Mouse (Mus musculus): Measurements from ENCODE around the gene Mcf2l. TPM values are rescaled to one million over a fixed set of nuclear protein-coding genes. Genes with fewer than 3 reads are reported as not detected.

Mcf2l gene
- polyA plus RNA-seq, 1 experiment from 2014 or later: 97.0 TPM

GRCm38 (mm10) chr8:12844347-12844950, 29.2 kb upstream of the Mcf2l start:
- WGBS: 94% methylated on average over 16 of the region's 16 CpGs
- H3K4me3 ChIP-seq: no peak overlapping the region
- H3K36me3 ChIP-seq: peaks cover 60% of the 10 kb centered on the region
- ATAC-seq (ENCODE audit: low FRiP score, low read depth): no peak
- H3K9me3 ChIP-seq: no peaks in the 10 kb centered on the region
- H3K27ac ChIP-seq: no peak overlapping the region
- H3K27me3 ChIP-seq (replicated peaks): no peaks in the 10 kb centered on the region
- no peak overlapping the region for H3K9ac ChIP-seq
- H3K4me1 ChIP-seq: no peaks in the 10 kb centered on the region
- no peak overlapping the region for H3K4me2 ChIP-seq (replicated peaks)

GRCm38 (mm10) chr8:12846447-12846846, 27.2 kb upstream of the Mcf2l start:
- H3K27me3 ChIP-seq (replicated peaks): no peaks in the 10 kb centered on the region
- no peak overlapping the region for H3K27ac ChIP-seq
- H3K9me3 ChIP-seq: no peaks in the 10 kb centered on the region
- WGBS: 90% methylated on average over 6 of the region's 6 CpGs
- H3K4me2 ChIP-seq (replicated peaks): no peak overlapping the region
- no peaks in the 10 kb centered on the region for H3K4me1 ChIP-seq
- H3K36me3 ChIP-seq: peaks cover 73% of the 10 kb centered on the region
- ATAC-seq (ENCODE audit: low FRiP score, low read depth): no peak
- no peak overlapping the region for H3K9ac ChIP-seq
- no peak overlapping the region for H3K4me3 ChIP-seq

- Histone ChIP-seq H3K4me2 (replicated peaks) (no peak overlapping the region), H3K27me3 (replicated peaks) (no peaks in the 10 kb centered on the region), H3K36me3 (peaks cover 42% of the 10 kb centered on the region), H3K9ac (no peak overlapping the region), H3K9me3 (no peaks in the 10 kb centered on the region), H3K4me1 (no peaks in the 10 kb centered on the region), H3K27ac (no peak overlapping the region), H3K4me3 (no peak overlapping the region)
- 91% methylated on average over 10 of the region's 10 CpGs for WGBS
- ATAC-seq (ENCODE audit: low FRiP score, low read depth): no peak
Measured at GRCm38 (mm10) chr8:12851241-12851640, 22.4 kb upstream of the Mcf2l start.

GRCm38 (mm10) chr8:12856038-12856437, 17.6 kb upstream of the Mcf2l start:
- Histone ChIP-seq H3K4me2 (replicated peaks) (no peak overlapping the region), H3K36me3 (peaks cover 36% of the 10 kb centered on the region), H3K4me3 (no peak overlapping the region), H3K27me3 (replicated peaks) (no peaks in the 10 kb centered on the region), H3K9ac (no peak overlapping the region), H3K4me1 (no peaks in the 10 kb centered on the region), H3K27ac (no peak overlapping the region), H3K9me3 (no peaks in the 10 kb centered on the region)
- ATAC-seq (ENCODE audit: low FRiP score, low read depth): no peak
- 82% methylated on average over 15 of the region's 15 CpGs for WGBS

GRCm38 (mm10) chr8:12863061-12863460, 10.5 kb upstream of the Mcf2l start:
- no peaks in the 10 kb centered on the region for H3K27me3 ChIP-seq (replicated peaks)
- no peak overlapping the region for H3K4me2 ChIP-seq (replicated peaks)
- ATAC-seq (ENCODE audit: low FRiP score, low read depth): no peak
- H3K4me3 ChIP-seq: no peak overlapping the region
- peaks cover 50% of the 10 kb centered on the region for H3K36me3 ChIP-seq
- H3K27ac ChIP-seq: no peak overlapping the region
- no peaks in the 10 kb centered on the region for H3K9me3 ChIP-seq
- 83% methylated on average over 3 of the region's 3 CpGs for WGBS
- H3K4me1 ChIP-seq: no peaks in the 10 kb centered on the region
- H3K9ac ChIP-seq: no peak overlapping the region

GRCm38 (mm10) chr8:12863608-12864007, 10.0 kb upstream of the Mcf2l start:
- H3K4me2 ChIP-seq (replicated peaks): no peak overlapping the region
- H3K36me3 ChIP-seq: peaks cover 44% of the 10 kb centered on the region
- whole genome bisulfite sequencing: 85% methylated on average over 14 of the region's 14 CpGs
- no peaks in the 10 kb centered on the region for H3K27me3 ChIP-seq (replicated peaks)
- H3K9me3 ChIP-seq: no peaks in the 10 kb centered on the region
- H3K4me1 ChIP-seq: no peaks in the 10 kb centered on the region
- no peak overlapping the region for H3K4me3 ChIP-seq
- ATAC-seq (ENCODE audit: low FRiP score, low read depth): no peak
- no peak overlapping the region for H3K27ac ChIP-seq
- no peak overlapping the region for H3K9ac ChIP-seq

- Histone ChIP-seq H3K4me1 (peaks cover 2% of the 10 kb centered on the region), H3K9me3 (no peaks in the 10 kb centered on the region), H3K4me3 (no peak overlapping the region), H3K4me2 (replicated peaks) (no peak overlapping the region), H3K36me3 (peaks cover 26% of the 10 kb centered on the region), H3K27me3 (replicated peaks) (no peaks in the 10 kb centered on the region), H3K27ac (no peak overlapping the region), H3K9ac (no peak overlapping the region)
- no peak for ATAC-seq (ENCODE audit: low FRiP score, low read depth)
- WGBS: 82% methylated on average over 6 of the region's 6 CpGs
Measured at GRCm38 (mm10) chr8:12865790-12866189, 7.8 kb upstream of the Mcf2l start.

- no peak overlapping the region for H3K4me3 ChIP-seq
- WGBS: 83% methylated on average over 3 of the region's 3 CpGs
- H3K36me3 ChIP-seq: peaks cover 10% of the 10 kb centered on the region; the same call in 1 of the 2 replicates
- peaks cover 30% of the 10 kb centered on the region for H3K4me1 ChIP-seq
- 0 out of 2 replicates have a peak, but pooled peaks cover 3% of the 10 kb centered on the region for H3K27me3 ChIP-seq (replicated peaks)
- no peak overlapping the region for H3K9ac ChIP-seq
- no peak for ATAC-seq (ENCODE audit: low FRiP score, low read depth)
- no peak overlapping the region for H3K27ac ChIP-seq
- H3K9me3 ChIP-seq: no peaks in the 10 kb centered on the region
- H3K4me2 ChIP-seq (replicated peaks): no peak overlapping the region
Measured at GRCm38 (mm10) chr8:12869661-12870060, 3.9 kb upstream of the Mcf2l start.

GRCm38 (mm10) chr8:12870656-12871055, 3.0 kb upstream of the Mcf2l start:
- Histone ChIP-seq H3K4me1 (peaks cover 32% of the 10 kb centered on the region), H3K4me3 (no peak overlapping the region), H3K27me3 (replicated peaks) (0 out of 2 replicates have a peak, but pooled peaks cover 3% of the 10 kb centered on the region), H3K9me3 (no peaks in the 10 kb centered on the region), H3K4me2 (replicated peaks) (no peak overlapping the region), H3K9ac (no peak overlapping the region), H3K36me3 (0 out of 2 replicates have a peak, but pooled peaks cover under 1% of the 10 kb centered on the region), H3K27ac (no peak overlapping the region)
- no peak for ATAC-seq (ENCODE audit: low FRiP score, low read depth)
- WGBS: 84% methylated on average over 5 of the region's 5 CpGs

- H3K9me3 ChIP-seq: no peaks in the 10 kb centered on the region
- 3% methylated on average over 5 of the region's 5 CpGs for WGBS
- H3K4me2 ChIP-seq (replicated peaks): no peak overlapping the region
- 0 out of 2 replicates have a peak, but pooled peaks cover 3% of the 10 kb centered on the region for H3K27me3 ChIP-seq (replicated peaks)
- H3K9ac ChIP-seq: no peak overlapping the region
- no peak for ATAC-seq (ENCODE audit: low FRiP score, low read depth)
- H3K36me3 ChIP-seq: no peaks in the 10 kb centered on the region
- peak overlapping the region; percentile 32; the same call in 1 of the 2 replicates for H3K27ac ChIP-seq
- H3K4me3 ChIP-seq: no peak overlapping the region
- H3K4me1 ChIP-seq: peaks cover 40% of the 10 kb centered on the region
Measured at GRCm38 (mm10) chr8:12871461-12871860, 2.1 kb upstream of the Mcf2l start.

- Histone ChIP-seq H3K9ac (peak overlapping the region; percentile 66; the same call in 1 of the 2 replicates), H3K4me1 (peaks cover 42% of the 10 kb centered on the region), H3K4me2 (replicated peaks) (peak overlapping the region; percentile 61), H3K27ac (no peak overlapping the region), H3K27me3 (replicated peaks) (0 out of 2 replicates have a peak, but pooled peaks cover 3% of the 10 kb centered on the region), H3K36me3 (no peaks in the 10 kb centered on the region), H3K9me3 (no peaks in the 10 kb centered on the region), H3K4me3 (peak overlapping the region; percentile 49)
- WGBS: 4% methylated on average over 8 of the region's 9 CpGs
- ATAC-seq (ENCODE audit: low FRiP score, low read depth): no peak; the same call in 1 of the 2 replicates
Measured at GRCm38 (mm10) chr8:12872983-12873356, 636 bp upstream of the Mcf2l start.

GRCm38 (mm10) chr8:12874194-12874791, 687 bp downstream of the Mcf2l start:
- Histone ChIP-seq H3K9me3 (no peaks in the 10 kb centered on the region), H3K9ac (peak overlapping the region; percentile 66), H3K4me1 (peaks cover 42% of the 10 kb centered on the region), H3K36me3 (no peaks in the 10 kb centered on the region), H3K4me3 (peak overlapping the region; percentile 49), H3K27ac (no peak overlapping the region), H3K4me2 (replicated peaks) (peak overlapping the region; percentile 61), H3K27me3 (replicated peaks) (0 out of 2 replicates have a peak, but pooled peaks cover 3% of the 10 kb centered on the region)
- peak; percentile 45 for ATAC-seq (ENCODE audit: low FRiP score, low read depth)
- WGBS: 17% methylated on average over 8 of the region's 8 CpGs
